Mouse (Mus musculus) E14TG2a.4 (cell line): Measurements from ENCODE around the gene Pck2.

ENCODE experiments used
- CTCF ChIP-seq: conservative IDR thresholded peaks from 2 replicates; pipeline ENCODE4 v1.5.1; 2014; ENCODE audit warnings: low read length
- POU5F1 ChIP-seq: IDR thresholded peaks from 2 replicates; pipeline ENCODE4 v1.6.1; 2014; ENCODE audit warnings: low read length, borderline replicate concordance

GRCm38 (mm10) chr14:55524062-55524461 is 16.0 kb upstream of the Pck2 start:
- TF ChIP-seq CTCF: no peak
- no peak for TF ChIP-seq POU5F1
